Mouse (Mus musculus) heart, embryonic 14.5 days (tissue): ENCODE measurements around the gene Brca1. TPM values are rescaled to one million over a fixed set of nuclear protein-coding genes. Genes with fewer than 3 reads are reported as not detected.
A peak's percentile ranks its signal among the peaks of the same experiment; 100 is the strongest.
"Not testable (repeated sequence)": the region's sequence is repeated elsewhere in the genome, so short reads cannot be mapped to it uniquely, and the experiment has no call there.

ENCODE experiments used
- ATAC-seq: fragments of 200-750 bp; cut with Nextera tagmentation; 2 replicates; pipeline ENCODE4 v1.8.0; 2017; ENCODE audit warnings: low read depth, moderate TSS enrichment; ENCODE audit not compliant: insufficient number of reproducible peaks, insufficient read depth, low FRiP score
- H3K27ac ChIP-seq, 2 experiments: fragments of 200-500 bp in 1 of 2; fragments of 300-500 bp in 1 of 2; sonication (generic) in 1 of 2; replicated peaks in 1 of 2; 2 replicates each; pipeline ENCODE4 v1.5.1; 2012 to 2014; ENCODE audit warnings: low read depth in 2 of 2, low read length in 2 of 2, control low read depth in 1 of 2, mild to moderate bottlenecking in 1 of 2, mixed read lengths in 1 of 2; ENCODE audit not compliant: control insufficient read depth in 1 of 2, insufficient read depth in 1 of 2
- H3K27me3 ChIP-seq: fragments of 300-500 bp; sonication (generic); 2 replicates; pipeline ENCODE4 v1.6.1; 2014; ENCODE audit warnings: mild to moderate bottlenecking, low read length, control low read depth; ENCODE audit not compliant: control insufficient read depth, insufficient read depth
- H3K36me3 ChIP-seq: fragments of 300-500 bp; sonication (generic); 2 replicates; pipeline ENCODE4 v1.6.1; 2014; ENCODE audit warnings: mild to moderate bottlenecking, control low read depth, low read length, mixed read lengths; ENCODE audit not compliant: control insufficient read depth, insufficient read depth
- H3K4me1 ChIP-seq, 2 experiments: fragments of 200-500 bp in 1 of 2; fragments of 300-500 bp in 1 of 2; sonication (generic) in 1 of 2; 2 replicates each; pipeline ENCODE4 v1.6.1; 2012 to 2014; ENCODE audit warnings: low read length in 2 of 2, control low read depth in 1 of 2, mixed read lengths in 1 of 2; ENCODE audit not compliant: control insufficient read depth in 2 of 2, insufficient read depth in 2 of 2
- H3K4me2 ChIP-seq: fragments of 300-500 bp; sonication (generic); 2 replicates; pipeline ENCODE4 v1.6.1; 2014; ENCODE audit warnings: mild to moderate bottlenecking, low read length
- H3K4me3 ChIP-seq, 2 experiments: fragments of 200-500 bp in 1 of 2; fragments of 300-500 bp in 1 of 2; sonication (generic) in 1 of 2; 2 replicates each; pipeline ENCODE4 v1.5.1; 2012 to 2014; ENCODE audit warnings: low read length in 2 of 2, mild to moderate bottlenecking in 2 of 2, control low read depth in 1 of 2, low read depth in 1 of 2, moderate library complexity in 1 of 2; ENCODE audit not compliant: control insufficient read depth in 1 of 2, insufficient read depth in 1 of 2
- H3K9ac ChIP-seq: fragments of 300-500 bp; sonication (generic); 2 replicates; pipeline ENCODE4 v1.6.1; 2014; ENCODE audit warnings: mild to moderate bottlenecking, low read length
- H3K9me3 ChIP-seq: fragments of 300-500 bp; sonication (generic); 2 replicates; pipeline ENCODE4 v1.6.1; 2016; ENCODE audit warnings: low read length, control low read depth; ENCODE audit not compliant: control insufficient read depth
- WGBS: fragments of 180-500 bp; shearing (Covaris S2); extraction: QIAGEN DNeasy Blood & Tissue Kit; methylation state at CpG from one replicate; pipeline ENCODE4 v1.1.7; 2014; 5-methylcytosine and 5-hydroxymethylcytosine counted together
- polyA plus RNA-seq: library from polyadenylated mRNA; unstranded; fragments of >200 nt; fragmentation: Nextera tagmentation; extraction: Ambion mirVana; gene quantifications from 2 replicates; pipeline ENCODE4 v1.2.1, GENCODE M21; 2014

The Brca1 gene
- polyA plus RNA-seq, 1 experiment from 2014 or later = 8.3 TPM

DNA sequence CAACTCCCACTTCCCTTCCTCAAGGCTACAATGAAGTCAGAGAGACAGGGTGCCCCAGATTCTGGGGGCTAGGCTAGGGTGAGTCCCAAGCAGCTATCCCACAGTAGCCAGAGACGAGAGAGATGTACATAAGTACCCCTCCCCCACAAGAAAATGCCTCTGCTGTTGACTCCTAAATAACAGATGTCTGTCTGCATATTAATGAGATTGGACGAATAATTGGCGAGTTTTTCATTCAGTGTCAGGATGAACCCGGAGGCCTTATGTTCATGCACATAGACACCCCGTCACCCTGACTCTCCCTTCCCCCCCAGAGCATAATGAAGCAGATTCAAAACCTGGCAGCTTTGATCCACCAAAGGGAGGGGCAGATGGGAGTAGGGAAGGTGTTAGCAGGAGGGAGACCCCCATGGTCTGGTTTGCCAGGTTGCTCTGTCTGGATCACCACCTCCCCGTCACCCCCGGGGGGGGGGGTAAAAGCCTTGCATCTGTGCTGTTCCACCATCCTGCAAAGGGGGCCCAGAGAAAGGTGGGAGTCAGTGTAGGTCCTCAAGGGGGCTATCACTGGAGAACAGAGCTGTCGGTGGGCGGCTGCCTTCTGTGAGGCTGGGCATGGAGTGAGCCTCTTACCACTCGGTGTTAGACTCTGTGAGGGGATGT is 74.1 kb downstream of the Brca1 start:
- Histone ChIP-seq H3K9me3 (no peaks in the 10 kb centered on the region), H3K4me3 (no peak overlapping the region), H3K9ac (no peak overlapping the region), H3K36me3 (no peaks in the 10 kb centered on the region), H3K27ac (no peak overlapping the region), H3K4me2 (no peak overlapping the region), H3K27me3 (no peaks in the 10 kb centered on the region), H3K4me1 (peaks cover 26 to 28% of the 10 kb centered on the region in 2 experiments)
- ATAC-seq = no peak
- WGBS = 74% methylated on average over 10 of the region's 10 CpGs

DNA sequence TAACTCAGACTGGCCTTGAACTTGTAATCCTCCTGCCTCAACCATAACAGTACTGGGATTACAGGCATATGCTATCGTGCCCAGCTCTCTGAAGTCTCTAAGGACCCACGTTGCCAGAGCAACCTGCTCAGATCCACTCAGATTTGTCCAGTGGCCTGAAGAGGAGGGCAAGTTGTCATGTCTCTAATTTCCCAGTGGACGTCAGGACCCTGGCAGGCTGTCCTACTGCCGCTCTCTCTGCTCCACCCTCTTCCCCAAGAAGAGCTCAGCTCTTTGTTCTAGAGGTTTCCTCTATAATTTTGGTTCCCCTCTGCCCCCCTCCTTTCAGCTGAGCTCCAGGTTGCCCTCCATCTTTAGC is 74.6 kb downstream of the Brca1 start:
- Histone ChIP-seq H3K36me3 (no peaks in the 10 kb centered on the region), H3K27me3 (no peaks in the 10 kb centered on the region), H3K4me3 (no peak overlapping the region), H3K4me2 (no peak overlapping the region), H3K27ac (no peak overlapping the region), H3K9ac (no peak overlapping the region), H3K4me1 (peaks cover 28% of the 10 kb centered on the region in 2 experiments), H3K9me3 (no peaks in the 10 kb centered on the region)
- ATAC-seq = no peak
- 55% methylated on average over 4 of the region's 4 CpGs for WGBS

DNA sequence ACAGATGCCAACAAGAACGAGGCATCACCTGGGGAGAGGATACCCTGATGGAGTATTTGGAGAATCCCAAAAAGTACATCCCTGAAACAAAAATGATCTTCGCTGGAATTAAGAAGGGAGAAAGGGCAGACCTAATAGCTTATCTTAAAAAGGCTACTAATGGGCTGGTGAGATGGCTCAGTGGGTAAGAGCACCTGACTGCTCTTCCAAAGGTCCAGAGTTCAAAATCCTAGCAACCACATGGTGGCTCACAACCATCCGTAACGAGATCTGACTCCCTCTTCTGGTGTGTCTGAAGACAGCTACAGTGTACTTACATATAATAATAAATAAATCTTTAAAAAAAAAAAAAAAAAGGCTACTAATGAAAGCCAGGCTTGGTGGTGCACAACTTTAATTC is 75.4 kb downstream of the Brca1 start:
- not testable (repeated sequence) for H3K36me3 ChIP-seq, H3K27me3 ChIP-seq, H3K9ac ChIP-seq, H3K27ac ChIP-seq, H3K4me3 ChIP-seq, ATAC-seq, H3K9me3 ChIP-seq, H3K4me2 ChIP-seq
- WGBS = 76% methylated on average over 4 of the region's 4 CpGs
- peaks cover 24 to 29% of the 10 kb centered on the region in 2 experiments for H3K4me1 ChIP-seq

GRCm38 (mm10) chr11:101474298-101474697 is 77.5 kb downstream of the Brca1 start:
- peaks cover 6 to 14% of the 10 kb centered on the region in 2 experiments for H3K4me1 ChIP-seq
- H3K9me3 ChIP-seq = no peaks in the 10 kb centered on the region
- H3K4me3 ChIP-seq = no peak overlapping the region
- no peak overlapping the region for H3K9ac ChIP-seq
- no peak overlapping the region for H3K27ac ChIP-seq
- 57% methylated on average over 5 of the region's 5 CpGs for WGBS
- H3K36me3 ChIP-seq = no peaks in the 10 kb centered on the region
- no peaks in the 10 kb centered on the region for H3K27me3 ChIP-seq
- H3K4me2 ChIP-seq = no peak overlapping the region
- no peak for ATAC-seq

- not testable (repeated sequence) for H3K27ac ChIP-seq, H3K4me3 ChIP-seq, H3K9ac ChIP-seq, H3K27me3 ChIP-seq, H3K36me3 ChIP-seq, ATAC-seq, H3K9me3 ChIP-seq, H3K4me2 ChIP-seq
- WGBS = 72% methylated on average over 1 of the region's 1 CpGs
- H3K4me1 ChIP-seq = peaks cover 4 to 11% of the 10 kb centered on the region in 2 experiments
These were observed 78.1 kb downstream of the Brca1 start for GRCm38 (mm10) chr11:101473686-101474085.

- Histone ChIP-seq H3K36me3 (no peaks in the 10 kb centered on the region), H3K9me3 (no peaks in the 10 kb centered on the region), H3K4me3 (no peak overlapping the region), H3K4me2 (no peak overlapping the region), H3K27me3 (no peaks in the 10 kb centered on the region), H3K9ac (no peak overlapping the region), H3K27ac (no peak overlapping the region), H3K4me1 (peaks cover 9 to 12% of the 10 kb centered on the region in 2 experiments)
- WGBS = 51% methylated on average over 7 of the region's 7 CpGs
- no peak for ATAC-seq
These were observed 79.4 kb downstream of the Brca1 start for GRCm38 (mm10) chr11:101472336-101472735.

- ATAC-seq = no peak
- 41% methylated on average over 3 of the region's 3 CpGs for WGBS
- H3K4me3 ChIP-seq = no peak overlapping the region
- H3K27me3 ChIP-seq = no peaks in the 10 kb centered on the region
- no peak overlapping the region for H3K27ac ChIP-seq
- no peak overlapping the region for H3K9ac ChIP-seq
- no peak overlapping the region for H3K4me2 ChIP-seq
- H3K4me1 ChIP-seq = peaks cover 11 to 12% of the 10 kb centered on the region in 2 experiments
- no peaks in the 10 kb centered on the region for H3K36me3 ChIP-seq
- H3K9me3 ChIP-seq = no peaks in the 10 kb centered on the region
These were observed 79.8 kb downstream of the Brca1 start for GRCm38 (mm10) chr11:101471926-101472325.

DNA sequence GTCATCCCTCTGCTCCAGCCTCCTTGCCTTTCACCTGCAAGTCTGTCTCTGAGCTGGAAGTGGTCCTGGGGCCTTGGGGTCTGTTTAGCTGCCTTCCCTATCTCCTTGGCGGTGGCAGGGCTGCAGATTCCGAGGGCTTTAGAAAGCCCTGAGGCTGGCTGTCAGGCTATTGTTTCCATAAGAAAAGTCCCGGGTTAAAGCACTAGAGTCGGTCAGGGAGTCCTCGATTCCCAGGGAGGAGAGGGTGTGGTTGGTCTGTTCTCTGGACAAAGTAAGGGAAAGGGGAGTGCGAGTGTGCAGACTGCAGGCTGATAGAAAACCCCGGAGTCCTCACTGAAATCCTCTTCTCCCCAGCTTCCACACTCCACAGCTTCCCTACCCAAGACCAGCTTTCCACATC is 81.5 kb downstream of the Brca1 start:
- peaks cover 12 to 17% of the 10 kb centered on the region in 2 experiments for H3K4me1 ChIP-seq
- peak overlapping the region; percentile 30; the same call in 1 of the 2 replicates for H3K9ac ChIP-seq
- 33% methylated on average over 7 of the region's 7 CpGs for WGBS
- ATAC-seq = no peak
- H3K9me3 ChIP-seq = no peaks in the 10 kb centered on the region
- no peaks in the 10 kb centered on the region for H3K27me3 ChIP-seq
- no peak overlapping the region for H3K4me2 ChIP-seq
- no peak overlapping the region for H3K4me3 ChIP-seq
- peak overlapping the region in 1 of 2 experiments; percentile 33; a peak in 1 of 4 replicates for H3K27ac ChIP-seq
- H3K36me3 ChIP-seq = no peaks in the 10 kb centered on the region
